Mouse (Mus musculus): ENCODE data around the gene Oca2. TPM values are rescaled to one million over a fixed set of nuclear protein-coding genes. Genes with fewer than 3 reads are reported as not detected.
A peak's percentile ranks its signal among the peaks of the same experiment; 100 is the strongest.

The Oca2 gene
- total RNA-seq, 4 experiments from 2014 or later: 0.22 to 0.73 (median 0.34) TPM

- DNase-seq (ENCODE audit: low spot score in 2 of 2): no peak
Measured at GRCm38 (mm10) chr7:56381750-56382421, 142.3 kb downstream of the Oca2 start.

GRCm38 (mm10) chr7:56382706-56383105 lies 143.1 kb downstream of the Oca2 start:
- DNase-seq (ENCODE audit: low spot score in 2 of 2): peak; percentile 5

- DNase-seq (ENCODE audit: low spot score in 2 of 2): no peak
Measured at GRCm38 (mm10) chr7:56388295-56388694, 148.7 kb downstream of the Oca2 start.

DNA sequence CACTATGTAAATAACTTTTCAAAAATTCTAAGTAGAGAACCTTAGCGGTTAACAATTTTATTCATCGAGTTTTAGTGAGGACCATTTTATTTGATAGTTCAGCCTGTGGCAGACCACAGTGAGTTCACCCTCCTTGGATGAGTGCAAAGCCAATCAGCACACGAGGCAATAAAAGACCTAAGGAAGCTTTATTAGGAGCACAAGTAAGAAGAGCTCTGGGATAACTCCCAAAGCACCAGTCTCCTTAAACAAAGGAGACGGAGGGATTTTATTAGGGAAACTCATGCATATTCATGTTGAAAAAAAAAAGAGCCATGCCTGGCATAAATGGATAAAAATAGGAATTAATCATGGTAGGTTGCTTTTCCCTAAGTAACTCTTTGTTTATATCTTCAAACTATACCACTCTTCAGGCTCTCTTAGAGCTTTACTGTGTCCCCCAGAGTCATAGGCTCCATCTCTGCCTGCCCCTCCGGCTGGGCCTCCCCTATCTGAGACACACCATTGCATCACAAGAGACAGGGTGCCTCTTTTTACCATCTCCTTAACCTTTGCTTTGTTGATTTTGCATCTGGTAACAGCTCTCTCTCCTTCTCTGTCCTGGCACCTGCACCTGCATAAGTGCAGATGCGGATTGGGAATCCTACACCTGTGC lies 178.7 kb downstream of the Oca2 start:
- DNase-seq (ENCODE audit: low spot score in 2 of 2): no peak

- peak; percentile 47 to 66 for DNase-seq (ENCODE audit: low spot score in 2 of 2)
Measured at GRCm38 (mm10) chr7:56419253-56419844, 179.8 kb downstream of the Oca2 start.

DNA sequence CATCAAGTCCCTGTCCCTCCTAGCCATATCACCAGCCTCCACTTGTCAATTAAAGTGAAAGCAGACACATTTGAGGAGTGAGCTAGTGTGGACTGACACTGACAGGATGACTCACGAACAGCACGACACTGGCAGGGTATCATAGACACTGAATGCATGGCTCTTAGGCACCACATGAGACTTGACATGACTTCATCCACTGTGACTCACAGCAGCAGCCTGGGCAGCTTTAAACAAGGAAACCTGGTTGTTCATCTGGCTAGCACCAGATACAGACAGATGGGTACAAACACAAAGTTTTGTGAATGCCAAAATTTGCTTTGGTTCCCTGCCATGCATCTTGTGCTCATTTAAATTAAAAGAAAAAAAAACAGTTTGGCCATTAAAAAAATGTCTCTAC lies 182.4 kb downstream of the Oca2 start:
- DNase-seq (ENCODE audit: low spot score in 2 of 2): peak; percentile 72 to 80

GRCm38 (mm10) chr7:56423548-56423947 lies 184.0 kb downstream of the Oca2 start:
- DNase-seq (ENCODE audit: low spot score in 2 of 2): no peak

DNA sequence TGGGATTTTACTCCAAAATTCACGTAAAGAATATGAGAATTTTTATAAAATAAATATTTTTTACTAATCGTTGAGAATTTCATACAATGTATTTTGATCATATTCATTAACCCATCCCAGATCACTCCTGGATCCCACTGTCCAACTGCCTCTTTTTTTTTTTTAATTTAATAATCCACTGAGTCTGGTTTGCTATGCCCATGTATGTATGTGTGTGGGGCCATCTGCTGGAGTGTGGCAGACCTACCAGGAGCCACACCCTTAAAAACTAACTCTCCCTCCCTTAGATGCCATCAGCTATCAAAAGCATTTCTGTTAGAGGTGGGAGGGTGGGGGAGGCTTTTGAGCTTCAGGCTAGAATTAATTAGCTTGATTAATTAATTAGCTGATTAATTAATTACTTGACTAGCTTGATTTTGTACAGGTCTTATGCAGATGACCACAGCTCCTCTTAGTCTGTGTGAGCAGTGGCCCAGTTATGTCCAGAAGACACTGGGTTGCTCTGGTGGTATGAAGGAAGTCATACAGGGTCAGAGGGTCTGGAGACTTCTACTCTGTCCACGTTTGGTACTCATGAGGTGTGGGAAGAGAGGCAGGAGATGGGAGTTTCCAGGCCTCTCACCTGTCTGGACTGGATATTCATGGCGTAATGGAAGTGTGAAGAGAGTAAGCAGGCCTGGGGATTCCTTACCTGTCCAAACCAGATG lies 221.4 kb downstream of the Oca2 start:
- peak in 1 of 2 experiments; percentile 14 for DNase-seq (ENCODE audit: low spot score in 2 of 2)

- no peak for DNase-seq (ENCODE audit: low spot score in 2 of 2)
Measured at GRCm38 (mm10) chr7:56498242-56498641, 258.7 kb downstream of the Oca2 start.

- no peak for DNase-seq (ENCODE audit: low spot score in 2 of 2)
Measured at GRCm38 (mm10) chr7:56499319-56499718, 259.8 kb downstream of the Oca2 start.

GRCm38 (mm10) chr7:56499767-56500166 lies 260.2 kb downstream of the Oca2 start:
- no peak for DNase-seq (ENCODE audit: low spot score in 2 of 2)

DNA sequence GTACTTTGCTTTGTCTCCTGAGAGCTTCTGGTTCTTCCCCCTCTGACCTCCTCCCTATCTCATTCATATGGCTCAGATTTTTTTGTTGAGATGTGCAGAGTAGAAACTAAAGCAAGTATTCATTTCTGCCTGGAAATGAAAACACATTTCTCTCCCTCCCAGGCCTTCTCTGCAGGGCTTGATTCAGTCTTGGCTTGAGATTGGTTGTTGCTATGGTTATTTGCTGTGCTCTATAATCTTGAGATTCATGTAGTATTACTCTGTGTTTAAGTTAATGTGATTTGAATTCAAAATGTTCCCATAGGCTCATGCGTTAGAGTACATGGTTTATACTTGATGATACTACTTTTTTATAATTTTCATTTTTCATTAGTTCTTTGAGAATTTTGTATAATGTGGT lies 260.9 kb downstream of the Oca2 start:
- DNase-seq (ENCODE audit: low spot score in 2 of 2): no peak

- DNase-seq (ENCODE audit: low spot score in 2 of 2): no peak
Measured at GRCm38 (mm10) chr7:56518581-56518980, 279.0 kb downstream of the Oca2 start.

DNA sequence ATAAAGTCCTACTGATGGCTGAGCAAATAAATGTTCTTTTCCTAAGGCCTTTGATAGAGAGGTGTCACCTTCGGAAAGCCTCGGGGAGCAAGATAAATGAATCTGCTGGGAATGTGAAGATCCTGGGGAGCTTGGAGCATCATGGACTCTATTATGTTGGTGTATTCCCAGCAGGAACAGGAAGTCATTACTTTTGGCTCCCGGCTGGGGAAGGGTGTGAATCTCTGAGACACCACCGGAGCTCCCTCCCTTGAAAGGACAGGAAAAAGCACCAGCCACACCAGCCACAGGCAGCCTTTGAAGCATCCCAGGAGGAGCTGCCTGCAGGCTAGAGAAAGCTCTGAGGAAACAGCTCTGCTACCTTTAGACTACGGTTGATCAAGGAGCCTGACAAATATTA lies 280.2 kb downstream of the Oca2 start:
- DNase-seq (ENCODE audit: low spot score in 2 of 2): no peak

GRCm38 (mm10) chr7:56534856-56535255 lies 295.3 kb downstream of the Oca2 start:
- no peak for DNase-seq (ENCODE audit: low spot score in 2 of 2)

DNA sequence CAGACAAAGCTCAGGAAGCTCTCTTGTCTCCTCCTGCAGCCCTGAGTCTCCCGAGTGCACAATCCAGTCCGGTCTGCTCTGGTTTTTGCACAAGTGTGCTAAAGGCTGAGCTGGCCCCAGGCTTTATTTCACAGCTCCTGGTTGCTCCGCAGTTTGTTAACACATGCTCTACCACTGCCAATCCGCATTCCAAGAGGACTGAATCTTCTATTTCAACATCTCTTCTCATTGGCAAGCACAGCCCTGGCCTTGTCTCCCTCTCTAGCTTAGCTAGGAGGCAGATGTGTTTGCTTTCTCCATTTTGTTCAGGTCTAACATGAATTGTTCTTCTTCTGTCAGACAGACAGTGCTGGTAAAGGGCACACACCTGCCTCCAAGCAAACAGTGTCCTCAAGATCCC lies 309.7 kb downstream of the Oca2 start:
- no peak for DNase-seq (ENCODE audit: low spot score in 2 of 2)

DNA sequence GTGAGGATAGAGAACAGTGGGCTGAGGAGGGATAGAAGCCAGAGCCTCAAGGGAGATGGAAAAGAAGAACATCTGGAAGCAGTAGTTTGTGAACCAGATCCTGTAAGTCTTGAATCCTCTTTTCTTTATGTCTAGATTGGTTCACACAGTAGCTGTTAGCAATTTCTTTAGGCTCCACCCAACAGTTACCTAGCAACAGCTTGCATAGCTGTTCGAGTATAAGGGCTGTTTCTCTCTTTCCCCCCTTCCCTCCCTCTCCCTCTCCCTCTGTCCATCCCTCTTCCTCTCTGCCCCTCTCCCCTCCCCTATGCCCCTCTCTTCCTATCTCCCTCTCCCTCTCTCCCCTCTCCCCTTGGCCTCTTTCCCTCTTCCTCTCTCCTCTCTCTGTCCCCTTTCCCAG lies 312.2 kb downstream of the Oca2 start:
- no peak for DNase-seq (ENCODE audit: low spot score in 2 of 2)

Other genes starting within 250 kb of the Oca2 start
- gene Nipa1, start 219.8 kb upstream of the Oca2 start, total RNA-seq (2022): 10 to 100 TPM; 56.1 to 63.1 (median 61.7) TPM
- gene Herc2, start 189.6 kb upstream of the Oca2 start, total RNA-seq (2022): 100 to 1,000 TPM; 121 to 145 (median 135) TPM

All from layer of hippocampus, adult 8-10 months (tissue).